Mouse (Mus musculus) CH12.LX (cell line): ENCODE measurements around the gene Lgals7.

Source experiments
- CHD1 ChIP-seq: IDR thresholded peaks from 2 replicates; pipeline ENCODE4 v1.6.1; 2012; ENCODE audit warnings: low read depth, low read length, improper control_type of control experiment, inconsistent platforms
- CHD2 ChIP-seq: IDR thresholded peaks from 2 replicates; pipeline ENCODE4 v1.6.1; 2011; ENCODE audit warnings: low read length, improper control_type of control experiment
- CTCF ChIP-seq, 2 experiments: IDR thresholded peaks in 1 of 2; conservative IDR thresholded peaks in 1 of 2; 2 replicates each; pipeline ENCODE4 v1.5.1; 2011 to 2012; ENCODE audit warnings: low read depth in 2 of 2, low read length in 2 of 2, improper control_type of control experiment in 1 of 2, inconsistent platforms in 1 of 2, mild to moderate bottlenecking in 1 of 2, moderate library complexity in 1 of 2
- E2F4 ChIP-seq: IDR thresholded peaks from 2 replicates; pipeline ENCODE4 v1.6.1; 2011; ENCODE audit warnings: low read depth, low read length, improper control_type of control experiment; ENCODE audit not compliant: insufficient replicate concordance
- EP300 ChIP-seq: IDR thresholded peaks from 2 replicates; pipeline ENCODE4 v1.6.1; 2011; ENCODE audit warnings: low read length, improper control_type of control experiment
- HCFC1 ChIP-seq: IDR thresholded peaks from 2 replicates; pipeline ENCODE4 v1.6.1; 2012; ENCODE audit warnings: low read depth, mild to moderate bottlenecking, inconsistent platforms, low read length, improper control_type of control experiment
- MXI1 ChIP-seq: IDR thresholded peaks from 2 replicates; pipeline ENCODE4 v1.6.1; 2011; ENCODE audit warnings: mild to moderate bottlenecking, low read depth, low read length, improper control_type of control experiment
- POLR2AphosphoS2 ChIP-seq: IDR thresholded peaks from 2 replicates; pipeline ENCODE4 v1.6.1; 2011; ENCODE audit warnings: low read depth, low read length, improper control_type of control experiment
- TCF12 ChIP-seq: IDR thresholded peaks from 2 replicates; pipeline ENCODE4 v1.6.1; 2014; ENCODE audit warnings: low read depth, mild to moderate bottlenecking, inconsistent platforms, low read length, improper control_type of control experiment
- USF2 ChIP-seq: conservative IDR thresholded peaks from 2 replicates; pipeline ENCODE4 v1.6.1; 2011; ENCODE audit warnings: low read depth, low read length, improper control_type of control experiment
- ZC3H11A ChIP-seq: IDR thresholded peaks from 2 replicates; pipeline ENCODE4 v1.6.1; 2012; ENCODE audit warnings: low read depth, mild to moderate bottlenecking, inconsistent platforms, low read length, improper control_type of control experiment

DNA sequence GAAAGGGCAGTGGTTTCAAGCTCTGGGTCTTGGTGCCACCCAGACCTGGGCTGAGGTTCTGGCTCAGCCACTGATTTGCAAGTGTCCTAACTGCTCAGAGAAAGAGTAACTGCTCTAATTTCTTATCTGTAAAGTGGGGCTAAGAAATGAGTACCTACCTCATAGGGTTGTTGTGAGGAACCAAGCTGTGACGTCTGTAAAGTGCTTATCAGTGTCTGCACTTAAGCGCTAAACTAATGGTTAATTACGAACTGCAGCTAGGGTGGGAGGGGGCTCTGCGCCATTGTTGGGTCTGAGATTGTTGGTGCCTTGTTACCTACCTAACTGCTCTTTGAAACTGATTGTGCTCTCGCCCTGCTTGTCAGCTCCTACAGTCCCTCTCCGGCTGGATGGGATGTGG lies 46.1 kb upstream of the Lgals7 start:
- TF ChIP-seq CTCF (conservative IDR thresholded peaks at IDR 0.05 in 1 of 2, IDR thresholded peaks at IDR 0.05 in 1 of 2; ENCODE audit: low read depth in 2 of 2, low read length in 2 of 2) (no peak), MXI1 (no peak), EP300 (no peak), TCF12 (no peak), ZC3H11A (no peak), HCFC1 (no peak), CHD2 (no peak), POLR2AphosphoS2 (no peak), CHD1 (no peak), USF2 (no peak), E2F4 (no peak)
